Mouse (Mus musculus) ES-Bruce4 (cell line): ENCODE data around the gene Myom3.

ENCODE experiments used
- CTCF ChIP-seq: IDR thresholded peaks from one replicate; pipeline ENCODE4 v1.8.1; 2011; ENCODE audit warnings: low read depth, low read length
- EP300 ChIP-seq: IDR thresholded peaks from 2 replicates; pipeline ENCODE4 v1.6.1; 2011; ENCODE audit warnings: low read depth, low read length; ENCODE audit not compliant: insufficient read depth
- POLR2A ChIP-seq: IDR thresholded peaks from one replicate; pipeline ENCODE4 v1.8.1; 2011; ENCODE audit warnings: low read length; ENCODE audit not compliant: insufficient read depth

DNA sequence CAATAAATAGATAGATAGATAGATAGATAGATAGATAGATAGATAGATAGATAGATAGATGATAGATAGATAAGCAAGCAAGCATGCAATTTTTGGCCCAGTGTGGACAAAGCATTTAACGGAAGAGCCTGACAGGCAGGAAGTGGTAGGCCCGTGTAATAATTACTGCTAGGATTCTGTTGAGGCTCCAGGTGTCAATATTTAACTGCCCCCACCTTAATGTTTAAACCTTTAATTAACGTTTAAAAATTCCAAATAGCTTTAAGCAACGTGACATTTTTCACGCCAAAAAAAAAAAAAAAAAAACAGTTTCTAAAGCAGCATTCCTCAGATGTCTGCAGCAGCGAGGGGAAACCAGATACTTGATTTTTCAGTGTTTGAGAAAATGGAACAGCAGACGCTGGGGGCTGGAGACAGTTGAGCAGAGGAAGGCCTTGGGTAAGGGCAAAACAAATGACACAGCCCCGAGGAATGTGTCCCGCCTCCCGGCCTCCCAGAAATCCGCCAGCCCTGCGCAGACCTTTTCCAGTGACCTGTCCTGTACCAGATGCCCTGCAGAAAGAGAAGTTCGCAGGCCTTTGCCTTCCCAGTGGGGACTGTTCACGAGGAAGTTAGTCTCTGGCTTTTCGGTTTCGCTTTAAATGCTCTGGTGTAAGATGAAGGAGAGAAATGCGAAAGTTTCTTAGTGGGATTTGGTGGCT lies 60.5 kb downstream of the Myom3 start:
- no peak for TF ChIP-seq CTCF
- no peak for TF ChIP-seq EP300
- no peak for TF ChIP-seq POLR2A
